Mouse (Mus musculus) ES-Bruce4 (cell line): ENCODE results near the gene Zc3h15.

Experiments used
- CTCF ChIP-seq: IDR thresholded peaks from one replicate; pipeline ENCODE4 v1.8.1; 2011; ENCODE audit warnings: low read depth, low read length
- EP300 ChIP-seq: IDR thresholded peaks from 2 replicates; pipeline ENCODE4 v1.6.1; 2011; ENCODE audit warnings: low read depth, low read length; ENCODE audit not compliant: insufficient read depth
- POLR2A ChIP-seq: IDR thresholded peaks from one replicate; pipeline ENCODE4 v1.8.1; 2011; ENCODE audit warnings: low read length; ENCODE audit not compliant: insufficient read depth

- TF ChIP-seq CTCF (no peak), EP300 (no peak), POLR2A (no peak)
Measured at GRCm38 (mm10) chr2:83673067-83673466, 28.8 kb downstream of the Zc3h15 start.
